ENCODE assay signal across 20 mouse cellular contexts in genomic region chr13:59679908-59680307, GRCm38 (mm10). TPM values are rescaled to one million over a fixed set of nuclear protein-coding genes. Genes with fewer than 3 reads are reported as not detected.
"Had no signal": no experiment of that assay in that cellular context is flagged by ENCODE, and none has a peak within 500 bp of the region (broad histone marks: within the 10 kb centered on the region; RNA-seq: fewer than 3 reads in every experiment).

No protein-coding gene starts in this region.

- H3K9ac ChIP-seq: lung, embryonic 15.5 days; midbrain, embryonic 13.5 days; neural tube, embryonic 15.5 days had no signal

- H3K9me3 ChIP-seq: limb, embryonic 10.5 days; lung, embryonic 15.5 days; midbrain, embryonic 13.5 days; neural tube, embryonic 15.5 days had no signal

- DNase-seq: kidney, adult 9 months; kidney, postnatal 10 days; lung, postnatal 14 days; right cerebral cortex, adult 18-20 months had no signal

- H3K4me2 ChIP-seq: lung, embryonic 15.5 days; midbrain, embryonic 13.5 days; neural tube, embryonic 15.5 days had no signal

- H3K27me3 ChIP-seq: lung, embryonic 15.5 days; midbrain, embryonic 13.5 days; neural tube, embryonic 15.5 days had no signal

- H3K36me3 ChIP-seq: limb, embryonic 10.5 days; lung, embryonic 15.5 days; midbrain, embryonic 13.5 days; neural tube, embryonic 15.5 days had no signal

- H3K27ac ChIP-seq: limb, embryonic 10.5 days; lung, embryonic 15.5 days; midbrain, embryonic 13.5 days; neural tube, embryonic 15.5 days; stomach, postnatal 0 days had no signal

- H3K4me3 ChIP-seq: limb, embryonic 10.5 days; lung, embryonic 15.5 days; midbrain, embryonic 13.5 days; myocyte; neural tube, embryonic 15.5 days had no signal

- ATAC-seq: intestine, postnatal 0 days; midbrain, embryonic 13.5 days had no signal

- H3K4me1 ChIP-seq: lung, embryonic 15.5 days; midbrain, embryonic 13.5 days; neural tube, embryonic 15.5 days had no signal

RNA-seq across cellular contexts. Expression of gene 4921517D22Rik, which starts 14.0 kb away (rescaled TPM):
- total RNA-seq: layer of hippocampus, adult 8-10 months; layer of hippocampus, postnatal 14 days; left cerebral cortex, adult 18-20 months; left cerebral cortex, postnatal 10 days; megakaryocyte-erythroid progenitor cell, adult 5-6 weeks had no signal
- polyA plus RNA-seq: intestine, postnatal 0 days; large intestine, adult 2 months; limb, embryonic 10.5 days; limb, embryonic 14.5 days; liver, embryonic 16.5 days; lung, embryonic 15.5 days; midbrain, embryonic 13.5 days; myocyte; neural tube, embryonic 11.5 days; neural tube, embryonic 15.5 days; stomach, postnatal 0 days had no signal

RNA-seq across cellular contexts. Expression of gene Spata31d1a, which starts 30.2 kb away (rescaled TPM):
- polyA plus RNA-seq: intestine, postnatal 0 days; large intestine, adult 2 months; limb, embryonic 10.5 days; lung, embryonic 15.5 days; myocyte; neural tube, embryonic 11.5 days; stomach, postnatal 0 days had no signal

RNA-seq across cellular contexts. Expression of gene Spata31d1b, which starts 32.2 kb away (rescaled TPM):
- total RNA-seq: left cerebral cortex, postnatal 10 days; megakaryocyte-erythroid progenitor cell, adult 5-6 weeks had no signal
- polyA plus RNA-seq: intestine, postnatal 0 days; large intestine, adult 2 months; limb, embryonic 10.5 days; liver, embryonic 16.5 days; lung, embryonic 15.5 days; midbrain, embryonic 13.5 days; myocyte; neural tube, embryonic 11.5 days; neural tube, embryonic 15.5 days; stomach, postnatal 0 days had no signal

RNA-seq across cellular contexts. Expression of gene Spata31d1d, which starts 51.6 kb away (rescaled TPM):
- total RNA-seq: layer of hippocampus, adult 8-10 months; layer of hippocampus, postnatal 14 days; left cerebral cortex, adult 18-20 months; left cerebral cortex, postnatal 10 days had no signal
- polyA plus RNA-seq: intestine, postnatal 0 days; large intestine, adult 2 months; limb, embryonic 10.5 days; liver, embryonic 16.5 days; lung, embryonic 15.5 days; midbrain, embryonic 13.5 days; myocyte; neural tube, embryonic 11.5 days; neural tube, embryonic 15.5 days; stomach, postnatal 0 days had no signal
